Mouse (Mus musculus): ENCODE data around the gene Ifnar2. TPM values are rescaled to one million over a fixed set of nuclear protein-coding genes. Genes with fewer than 3 reads are reported as not detected.
"Not testable (repeated sequence)": the region's sequence is repeated elsewhere in the genome, so short reads cannot be mapped to it uniquely, and the experiment has no call there.

Gene Ifnar2
- total RNA-seq, 1 experiment from 2014 or later, result 115 TPM

DNA sequence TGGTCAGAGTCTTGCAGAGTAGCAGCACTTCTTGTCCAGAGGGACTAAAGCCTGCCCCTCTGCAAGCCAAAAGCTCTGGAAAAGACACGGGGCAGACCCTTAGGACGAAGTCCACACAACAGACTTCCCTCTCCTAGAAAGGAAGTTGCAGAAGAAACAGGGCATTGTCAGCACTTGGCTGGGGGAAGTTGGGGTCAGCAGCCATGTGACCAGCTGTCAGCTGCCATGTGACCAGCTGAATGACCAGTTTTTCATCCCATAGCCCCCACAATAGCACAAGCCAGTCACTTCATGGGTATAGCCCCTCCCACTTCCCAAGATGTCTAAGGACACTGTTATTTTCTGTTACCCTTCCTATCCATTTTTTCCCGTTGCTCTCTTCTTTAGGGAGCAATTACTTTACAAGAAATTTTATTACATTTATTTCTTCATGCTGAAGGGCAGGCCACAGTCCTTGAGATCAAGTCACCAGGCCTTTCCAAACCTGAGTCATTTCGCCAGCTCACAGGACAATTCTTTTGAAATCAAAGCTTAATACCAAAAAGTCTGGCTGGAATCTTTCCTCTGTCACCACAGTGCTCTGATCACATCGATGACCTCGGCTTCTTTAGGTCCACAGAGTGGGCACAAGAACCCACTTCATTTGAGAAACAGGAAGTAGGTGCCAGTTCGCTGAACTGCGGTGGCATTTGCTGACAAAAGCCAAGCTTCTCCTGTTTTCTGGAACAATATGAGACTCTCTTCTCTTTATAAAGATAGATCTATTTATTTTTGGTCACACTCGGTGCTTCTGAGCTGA, 43.0 kb downstream of the Ifnar2 start:
- ATAC-seq (replicated peaks; ENCODE audit: low read depth, poor library complexity, severe bottlenecking), result no peak

DNA sequence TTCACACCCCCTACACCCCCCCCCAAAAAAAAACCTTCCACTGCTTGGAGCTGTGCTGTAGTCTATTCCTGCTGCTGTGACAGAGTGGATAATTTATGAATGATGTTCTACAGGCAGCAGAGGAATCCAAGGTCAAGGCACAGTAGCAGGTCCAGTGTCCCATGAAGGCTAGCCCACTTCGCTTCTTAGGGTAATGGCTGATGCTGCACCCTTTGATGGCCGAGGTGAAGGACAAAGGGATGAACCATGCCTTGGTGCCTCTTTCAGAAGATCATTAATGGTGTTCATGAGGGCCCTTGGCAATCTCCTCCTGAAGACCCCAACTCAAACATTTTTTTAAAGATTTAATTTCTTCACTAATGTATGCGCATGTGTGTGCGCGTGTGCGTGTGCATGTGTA, 43.8 kb downstream of the Ifnar2 start:
- no peak for ATAC-seq (replicated peaks; ENCODE audit: low read depth, poor library complexity, severe bottlenecking)

DNA sequence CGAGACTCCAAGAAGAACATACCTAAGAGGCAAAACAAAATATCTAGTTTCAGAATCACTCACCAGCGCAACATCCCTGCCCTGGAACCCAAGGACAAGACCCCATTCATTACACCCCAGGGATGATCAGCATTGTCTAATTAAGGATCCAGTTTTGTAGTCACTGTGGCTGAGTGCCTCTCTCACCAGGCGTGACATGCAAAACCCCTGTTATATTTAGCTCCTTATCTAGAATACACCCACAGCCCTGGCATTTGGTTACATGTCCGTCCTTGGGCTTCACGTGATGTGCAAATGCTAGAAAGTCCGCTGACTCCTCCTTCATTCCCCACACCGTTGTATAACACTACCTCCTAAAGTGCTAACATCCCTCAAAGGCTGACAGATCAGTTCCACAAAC, 44.4 kb downstream of the Ifnar2 start:
- peak; percentile 43; the same call in 1 of the 2 replicates for ATAC-seq (replicated peaks; ENCODE audit: low read depth, poor library complexity, severe bottlenecking)

DNA sequence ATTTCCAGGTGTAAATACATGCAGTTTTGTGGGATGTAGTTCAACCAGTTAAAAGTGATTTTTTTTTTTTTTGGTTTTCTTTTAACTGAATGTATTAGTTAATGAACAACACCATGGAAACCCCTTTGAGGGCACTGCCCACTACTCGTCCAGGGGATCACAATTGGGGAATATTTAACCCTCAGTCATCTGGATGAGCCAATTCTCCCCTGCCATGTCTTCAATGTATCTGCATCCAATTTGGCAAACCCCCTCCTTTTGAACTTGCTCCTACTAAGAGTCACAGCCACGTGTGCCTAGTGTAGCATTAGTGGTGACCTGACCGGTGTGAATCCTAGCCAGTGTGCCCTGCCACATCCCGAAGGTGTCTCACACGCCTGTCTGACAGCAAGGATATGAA, 45.9 kb downstream of the Ifnar2 start:
- ATAC-seq (replicated peaks; ENCODE audit: low read depth, poor library complexity, severe bottlenecking), result no peak

DNA sequence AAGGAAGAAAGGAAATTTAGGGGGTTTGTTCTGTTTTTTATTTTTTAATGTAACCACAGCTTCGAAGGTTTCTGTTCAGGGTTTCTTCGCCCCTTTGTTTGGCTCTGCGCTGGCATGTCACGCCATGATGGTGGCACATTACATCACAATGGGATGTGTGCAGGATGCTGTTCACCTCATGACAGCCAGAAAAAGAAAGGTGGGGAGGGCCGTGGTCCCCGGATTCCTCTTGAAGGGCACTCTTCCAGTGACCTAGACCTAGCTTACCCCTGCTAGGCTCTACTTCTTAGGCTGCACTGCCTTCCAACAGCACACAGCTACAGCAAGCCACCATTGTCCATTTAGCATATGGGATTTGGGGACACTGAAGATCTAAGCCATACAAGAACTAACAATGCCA, 53.2 kb downstream of the Ifnar2 start:
- no peak for ATAC-seq (replicated peaks; ENCODE audit: low read depth, poor library complexity, severe bottlenecking)

DNA sequence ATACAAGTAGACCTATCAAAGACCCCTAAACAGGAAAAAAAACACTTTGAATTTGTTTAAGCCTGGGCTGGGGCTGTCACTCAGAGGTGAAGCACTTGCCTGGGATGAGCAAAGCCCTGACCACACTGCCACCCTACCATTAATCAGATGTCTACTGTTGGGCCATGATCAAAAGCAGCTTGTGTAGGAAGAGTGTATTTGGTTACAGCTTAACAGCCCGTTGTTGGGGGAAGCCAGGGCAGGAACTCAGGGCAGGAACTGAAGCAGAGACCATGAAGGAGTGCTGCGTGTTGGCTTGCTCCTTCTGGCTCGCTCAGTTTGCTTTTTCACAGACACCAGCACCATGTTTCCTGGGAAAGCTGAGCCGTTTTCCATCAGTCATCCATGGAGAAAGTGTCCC, 54.0 kb downstream of the Ifnar2 start:
- ATAC-seq (replicated peaks; ENCODE audit: low read depth, poor library complexity, severe bottlenecking), result no peak

DNA sequence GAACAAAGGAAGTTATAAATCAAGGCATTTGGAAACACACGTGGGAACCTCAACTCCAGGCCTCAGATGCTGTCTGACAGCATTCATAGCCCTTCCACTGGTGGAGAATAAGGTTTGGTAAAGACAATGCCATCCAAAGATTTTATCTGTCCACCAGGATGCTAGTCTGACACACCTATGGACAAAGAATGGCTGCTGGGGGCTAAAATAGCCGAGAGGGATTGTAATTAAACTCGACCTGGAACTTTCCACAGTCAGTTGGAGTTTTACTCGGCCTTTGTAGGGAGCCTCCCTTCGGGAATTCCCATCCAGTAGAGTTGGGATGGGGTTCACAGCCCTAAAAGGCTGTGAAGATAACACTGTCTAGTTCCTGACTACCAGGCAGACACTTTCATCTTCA, 54.9 kb downstream of the Ifnar2 start:
- no peak for ATAC-seq (replicated peaks; ENCODE audit: low read depth, poor library complexity, severe bottlenecking)

DNA sequence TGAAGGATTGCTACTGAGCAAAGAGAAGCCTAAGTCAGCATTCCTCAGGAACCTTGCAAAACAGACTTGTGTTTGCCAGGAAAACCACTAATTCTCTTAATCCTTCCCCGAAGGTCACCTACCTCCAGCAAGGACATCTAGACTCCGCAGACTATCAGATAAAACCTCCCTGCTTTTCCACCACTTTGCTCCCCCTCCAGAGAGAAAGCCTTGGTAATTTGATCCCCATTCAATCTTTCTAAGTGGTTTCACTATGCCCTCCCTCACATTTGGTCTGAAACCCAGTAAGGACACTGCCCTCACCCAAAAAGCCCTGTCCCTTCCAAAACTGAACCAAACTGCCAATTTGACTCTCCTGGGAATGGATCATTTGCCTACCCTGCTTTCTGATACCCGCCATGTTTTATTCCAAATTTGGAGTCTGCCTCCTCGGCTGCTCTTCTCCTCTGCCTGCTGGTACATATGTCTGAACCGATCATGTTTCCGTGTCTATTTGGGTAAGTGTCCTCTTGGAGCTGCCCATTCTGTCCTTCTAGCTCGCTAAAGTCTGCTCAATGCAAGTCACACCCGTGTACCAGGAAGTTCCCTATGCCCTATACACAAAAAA, 55.8 kb downstream of the Ifnar2 start:
- no peak for ATAC-seq (replicated peaks; ENCODE audit: low read depth, poor library complexity, severe bottlenecking)

DNA sequence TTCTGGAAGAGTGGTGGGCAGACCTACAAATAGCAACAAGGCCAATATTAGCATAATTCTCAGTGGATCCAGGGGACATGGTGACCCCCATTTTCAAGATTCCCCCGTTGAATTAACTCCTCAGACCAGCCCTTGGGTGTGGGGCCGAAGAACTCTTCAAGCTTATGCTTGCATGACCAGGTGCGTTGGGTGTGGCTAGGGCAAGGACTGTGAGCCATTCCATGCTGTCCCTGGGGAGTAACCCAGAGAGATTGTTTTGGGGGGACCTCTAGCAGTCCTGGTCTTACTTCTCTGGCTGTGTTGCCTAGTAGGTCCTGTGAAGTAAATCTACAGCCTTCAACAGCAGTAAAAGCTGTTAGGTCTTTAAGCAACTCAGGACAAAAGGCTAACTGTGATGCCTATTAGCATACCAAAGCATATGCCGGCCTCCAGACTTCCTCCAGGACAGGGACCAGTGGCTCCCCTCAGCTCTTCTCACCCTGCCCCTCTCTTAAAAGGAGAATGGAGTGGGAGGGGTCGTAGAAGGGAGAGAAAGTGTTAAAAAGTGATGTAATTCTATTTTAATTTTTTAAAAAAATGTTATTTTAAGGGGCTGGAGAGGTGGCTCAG, 60.2 kb downstream of the Ifnar2 start:
- no peak for ATAC-seq (replicated peaks; ENCODE audit: low read depth, poor library complexity, severe bottlenecking)

DNA sequence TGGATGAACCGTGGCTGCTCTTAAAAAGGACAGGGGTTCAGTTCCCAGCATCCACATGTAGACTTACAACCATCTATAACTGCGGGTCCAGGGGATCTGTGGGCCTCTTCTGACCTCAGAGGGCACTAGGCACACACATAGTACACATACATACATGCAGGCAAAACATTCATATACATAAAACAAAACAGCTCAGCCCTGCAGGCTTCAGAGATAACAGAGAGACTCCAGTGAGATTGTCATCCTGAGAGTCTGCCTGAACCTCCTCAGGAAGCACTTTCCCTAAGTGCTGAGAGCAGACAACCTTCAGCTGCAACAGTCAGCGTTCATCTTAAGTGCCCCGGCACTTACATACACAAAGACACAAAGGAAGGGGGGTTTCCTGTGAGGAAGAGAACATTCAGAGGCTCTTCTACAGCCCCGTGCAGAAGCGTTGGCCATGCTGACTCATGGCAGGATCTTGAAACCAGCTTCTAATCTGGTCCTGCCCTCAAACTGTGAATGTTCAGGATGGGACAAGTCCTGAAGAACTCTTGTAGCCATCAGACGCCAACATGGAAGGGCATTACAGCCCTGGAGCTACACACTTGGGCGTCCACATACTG, 60.8 kb downstream of the Ifnar2 start:
- ATAC-seq (replicated peaks; ENCODE audit: low read depth, poor library complexity, severe bottlenecking), result peak; percentile 74

DNA sequence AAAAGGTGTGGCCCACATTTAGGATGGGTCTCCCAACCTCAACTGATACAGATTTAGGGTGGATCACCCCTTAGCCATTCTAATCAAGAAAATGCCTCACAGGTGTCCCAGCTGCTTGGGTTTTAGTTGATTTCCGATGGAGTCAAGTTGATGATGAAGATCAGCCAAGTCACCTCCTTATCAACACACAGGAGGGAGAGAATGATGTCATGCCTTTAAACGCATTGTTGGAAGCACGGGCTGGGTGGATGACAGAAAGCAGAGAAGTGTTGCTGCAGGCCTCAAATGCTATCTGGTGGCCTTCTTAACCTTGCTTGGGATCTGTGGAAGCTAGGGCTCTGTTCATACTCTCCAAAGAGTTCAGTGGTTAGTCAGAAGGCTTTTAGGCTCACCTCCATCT, 61.5 kb downstream of the Ifnar2 start:
- no peak for ATAC-seq (replicated peaks; ENCODE audit: low read depth, poor library complexity, severe bottlenecking)

DNA sequence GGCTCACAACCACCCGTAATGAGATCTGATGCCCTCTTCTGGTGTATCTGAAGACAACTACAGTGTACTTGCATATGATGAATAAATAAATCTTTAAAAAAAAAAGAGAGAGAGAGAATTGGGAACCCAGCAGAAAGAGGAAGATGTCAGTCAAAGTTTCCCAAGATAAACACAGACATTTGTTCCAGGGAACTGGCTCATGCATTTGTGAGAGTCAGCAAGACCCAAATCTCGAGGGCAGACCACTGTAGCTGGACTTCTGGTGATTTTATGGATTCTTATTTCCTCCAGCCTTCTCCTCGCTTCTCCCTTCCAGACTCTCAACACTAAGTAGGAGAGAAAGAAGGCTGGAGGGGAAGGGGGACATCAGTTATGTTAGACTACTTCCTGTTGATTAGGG, 65.5 kb downstream of the Ifnar2 start:
- no peak for ATAC-seq (replicated peaks; ENCODE audit: low read depth, poor library complexity, severe bottlenecking)

DNA sequence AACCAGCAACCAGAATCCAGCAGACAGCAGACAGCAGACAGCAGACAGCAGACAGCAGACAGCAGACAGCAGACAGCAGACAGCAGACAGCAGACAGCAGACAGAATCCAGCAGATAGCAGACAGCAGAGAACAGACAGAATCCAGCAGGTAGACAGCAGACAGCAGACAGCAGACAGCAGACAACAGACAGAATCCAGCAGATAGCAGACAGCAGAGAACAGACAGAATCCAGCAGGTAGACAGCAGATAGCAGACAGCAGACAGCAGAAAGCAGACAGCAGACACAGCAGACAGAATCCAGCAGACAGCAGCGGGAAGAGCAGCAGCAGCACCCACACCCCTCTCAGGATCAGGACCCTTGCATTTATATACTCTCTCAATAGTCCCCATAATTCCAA, 66.0 kb downstream of the Ifnar2 start:
- ATAC-seq (replicated peaks; ENCODE audit: low read depth, poor library complexity, severe bottlenecking), result not testable (repeated sequence)

DNA sequence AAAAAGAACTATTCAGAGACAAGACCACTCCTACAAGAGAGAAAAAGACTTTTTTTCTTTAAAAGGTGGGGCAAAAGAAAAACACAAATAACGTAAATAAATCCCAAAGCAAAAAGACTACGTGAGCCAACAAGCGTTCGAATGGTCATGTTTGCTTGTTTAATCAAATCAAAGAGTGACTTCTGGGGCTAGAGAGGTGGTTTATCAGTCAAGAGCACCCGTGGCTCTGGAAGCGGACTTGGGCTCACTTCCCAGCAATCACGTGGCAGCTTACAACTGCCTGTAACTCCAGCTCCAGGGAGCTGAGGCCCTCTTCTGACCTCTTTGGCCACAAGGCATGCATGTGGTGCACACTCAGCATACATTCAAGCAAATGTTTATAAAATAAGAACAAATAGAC, 68.8 kb downstream of the Ifnar2 start:
- ATAC-seq (replicated peaks; ENCODE audit: low read depth, poor library complexity, severe bottlenecking), result peak; percentile 77

DNA sequence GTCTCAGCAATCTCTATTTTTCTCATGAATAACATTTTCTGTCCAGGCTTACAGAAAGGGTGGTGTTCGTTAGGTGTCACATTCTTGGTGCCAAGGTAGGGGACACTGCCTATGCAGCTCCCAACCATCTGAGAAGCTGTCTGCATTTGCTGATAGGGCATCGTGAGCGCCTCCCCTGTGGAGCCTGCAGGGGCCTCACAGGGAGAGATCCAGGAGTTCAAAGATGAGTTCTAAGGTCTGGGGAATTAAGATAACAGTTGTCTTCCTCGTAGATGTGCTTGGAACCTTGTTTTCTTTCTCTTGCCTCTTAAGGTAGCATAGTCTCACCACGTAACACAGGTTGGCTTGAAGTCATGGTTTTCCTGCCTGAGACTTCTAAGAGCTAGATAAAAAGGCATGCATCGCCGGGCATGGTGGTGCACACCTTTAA, 69.2 kb downstream of the Ifnar2 start:
- peak; percentile 75 for ATAC-seq (replicated peaks; ENCODE audit: low read depth, poor library complexity, severe bottlenecking)

DNA sequence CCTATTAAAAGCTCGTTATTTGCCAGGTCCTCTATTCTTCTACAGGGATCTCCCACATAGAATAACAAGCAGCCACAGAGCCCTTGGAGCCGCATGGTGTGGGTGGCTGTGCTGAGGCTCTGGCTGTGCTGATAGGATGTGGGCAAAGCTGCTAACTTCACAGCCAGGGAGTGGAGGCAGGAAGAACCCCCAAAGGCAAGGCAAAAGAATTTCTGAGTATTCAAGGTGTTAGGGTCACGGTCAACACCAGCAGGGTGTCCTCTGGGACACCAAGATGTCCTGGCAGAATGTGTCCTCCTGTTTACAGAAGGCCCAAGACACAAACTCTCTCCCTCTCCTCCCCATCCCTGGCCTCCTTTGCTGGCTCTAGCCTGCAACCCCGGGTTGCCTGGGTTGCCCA, 69.9 kb downstream of the Ifnar2 start:
- ATAC-seq (replicated peaks; ENCODE audit: low read depth, poor library complexity, severe bottlenecking), result no peak

DNA sequence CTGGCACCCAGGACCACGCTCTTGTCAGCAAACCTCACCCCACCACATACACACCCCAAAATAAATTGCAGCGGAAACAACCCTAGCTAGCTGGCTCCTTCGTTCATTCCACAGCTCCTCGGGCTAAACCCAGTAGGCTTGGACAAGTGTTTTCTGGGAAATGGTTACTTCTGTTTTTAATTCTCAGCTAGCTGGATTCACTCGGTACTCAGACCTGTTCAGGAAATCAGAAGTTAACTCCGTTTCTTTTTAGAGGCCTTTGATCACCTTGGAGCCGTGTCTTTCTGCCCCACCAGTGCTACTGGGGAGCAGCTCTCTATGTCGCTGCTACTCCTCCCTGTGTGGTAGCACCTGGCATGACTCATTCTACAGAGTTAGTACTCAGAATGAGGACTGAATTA, 70.6 kb downstream of the Ifnar2 start:
- ATAC-seq (replicated peaks; ENCODE audit: low read depth, poor library complexity, severe bottlenecking), result no peak

DNA sequence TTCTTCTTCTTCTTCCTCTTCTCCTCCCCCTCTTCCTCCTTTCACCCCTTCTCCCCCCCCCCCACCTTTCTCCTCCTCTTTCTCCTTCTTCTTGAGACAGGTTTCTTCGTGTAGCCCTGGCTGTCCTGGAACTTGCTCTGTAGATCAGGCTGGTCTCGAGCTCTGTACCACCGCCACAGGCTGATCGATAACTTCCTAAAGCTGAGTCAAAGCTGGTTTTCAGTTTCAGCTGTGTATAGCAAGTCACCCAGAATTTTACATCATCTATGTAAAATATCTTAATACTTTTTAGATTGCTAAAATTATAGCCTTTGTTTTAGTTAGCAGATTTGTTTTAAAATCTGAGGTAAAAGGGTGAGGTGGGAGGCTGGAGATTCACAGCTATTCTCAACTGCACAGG, 72.3 kb downstream of the Ifnar2 start:
- no peak for ATAC-seq (replicated peaks; ENCODE audit: low read depth, poor library complexity, severe bottlenecking)

DNA sequence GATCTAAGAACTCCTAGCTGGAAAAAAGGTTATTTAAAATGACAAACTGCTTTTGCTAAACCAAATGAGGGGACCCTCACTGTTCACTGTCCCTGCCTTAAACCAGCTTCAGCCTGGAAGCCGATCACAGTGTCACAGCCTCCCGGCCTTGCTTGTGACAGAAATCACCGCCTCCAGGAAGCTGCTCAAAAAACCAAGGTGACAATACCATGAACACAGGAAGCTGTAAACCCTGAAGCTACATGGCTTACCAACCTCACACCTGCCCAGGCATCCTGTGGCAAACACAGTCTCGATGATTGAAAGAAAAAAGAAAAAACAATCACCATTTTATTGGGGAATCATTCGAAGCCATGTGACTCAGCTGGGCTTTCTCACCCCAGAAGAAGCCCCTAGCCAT, 73.0 kb downstream of the Ifnar2 start:
- no peak for ATAC-seq (replicated peaks; ENCODE audit: low read depth, poor library complexity, severe bottlenecking)

DNA sequence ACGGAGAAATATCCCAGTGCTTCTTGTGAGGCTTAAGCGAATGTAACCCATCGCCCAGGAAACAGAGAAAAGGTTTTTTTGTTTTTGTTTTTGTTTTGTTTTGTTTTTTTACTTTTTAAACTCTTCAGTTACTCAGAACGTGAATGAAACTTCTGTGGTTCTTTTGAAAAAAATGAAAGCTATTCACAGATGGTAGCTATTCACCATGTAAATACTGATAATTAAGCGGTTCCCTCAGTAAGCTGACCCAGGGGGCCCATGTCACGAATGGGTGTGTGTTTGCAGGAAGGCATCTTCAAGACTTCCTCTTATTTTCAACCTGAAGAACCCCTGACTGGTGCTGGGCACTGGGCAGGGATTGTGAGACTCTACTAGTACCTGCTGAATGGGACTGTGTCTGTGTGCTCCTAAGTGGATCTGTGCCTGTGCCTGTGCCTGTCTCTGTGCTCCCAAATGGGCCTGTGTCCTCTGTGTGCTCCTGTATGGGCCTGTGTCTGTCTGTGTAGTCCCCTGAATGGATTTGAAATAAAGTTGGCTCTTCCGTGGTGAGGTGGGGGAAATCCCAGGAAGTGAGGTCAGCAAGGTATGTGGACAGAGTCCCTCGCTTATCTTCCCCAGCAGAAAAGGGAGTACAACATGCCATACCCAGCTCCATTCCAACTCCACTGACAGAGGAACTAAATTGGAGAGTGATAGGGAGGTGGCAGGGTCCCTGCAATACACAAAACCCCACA, 74.4 kb downstream of the Ifnar2 start:
- peak; percentile 43 for ATAC-seq (replicated peaks; ENCODE audit: low read depth, poor library complexity, severe bottlenecking)
